Mouse (Mus musculus): Measurements from ENCODE around the gene Card19. TPM values are rescaled to one million over a fixed set of nuclear protein-coding genes. Genes with fewer than 3 reads are reported as not detected.
A peak's percentile ranks its signal among the peaks of the same experiment; 100 is the strongest.

Card19 gene
- polyA plus RNA-seq, 1 experiment = 79.4 TPM

GRCm38 (mm10) chr13:49175509-49175908, 40.3 kb downstream of the Card19 start:
- H3K4me1 ChIP-seq (ENCODE audit: control insufficient read depth, insufficient read depth, insufficient read length) = no peaks in the 10 kb centered on the region
- H3K27me3 ChIP-seq (ENCODE audit: control insufficient read depth, insufficient read depth, low read length) = no peaks in the 10 kb centered on the region
- DNase-seq (ENCODE audit: low read depth in 1 of 2, low spot score in 2 of 2) = no peak
- no peaks in the 10 kb centered on the region for H3K36me3 ChIP-seq (ENCODE audit: control insufficient read depth, insufficient read depth, low read length)
- no peak overlapping the region for H3K4me3 ChIP-seq (ENCODE audit: extremely low read depth, insufficient read depth, insufficient read length)
- TF ChIP-seq CTCF (IDR thresholded peaks at IDR 0.05; ENCODE audit: extremely low read depth, insufficient read depth, insufficient read length, insufficient replicate concordance) (no peak), POLR2A (IDR thresholded peaks at IDR 0.05; ENCODE audit: low read depth, low read length) (no peak)
- no peak overlapping the region for H3K27ac ChIP-seq (ENCODE audit: insufficient read depth, low read length)
- 88% methylated on average over 10 of the region's 10 CpGs for WGBS

DNA sequence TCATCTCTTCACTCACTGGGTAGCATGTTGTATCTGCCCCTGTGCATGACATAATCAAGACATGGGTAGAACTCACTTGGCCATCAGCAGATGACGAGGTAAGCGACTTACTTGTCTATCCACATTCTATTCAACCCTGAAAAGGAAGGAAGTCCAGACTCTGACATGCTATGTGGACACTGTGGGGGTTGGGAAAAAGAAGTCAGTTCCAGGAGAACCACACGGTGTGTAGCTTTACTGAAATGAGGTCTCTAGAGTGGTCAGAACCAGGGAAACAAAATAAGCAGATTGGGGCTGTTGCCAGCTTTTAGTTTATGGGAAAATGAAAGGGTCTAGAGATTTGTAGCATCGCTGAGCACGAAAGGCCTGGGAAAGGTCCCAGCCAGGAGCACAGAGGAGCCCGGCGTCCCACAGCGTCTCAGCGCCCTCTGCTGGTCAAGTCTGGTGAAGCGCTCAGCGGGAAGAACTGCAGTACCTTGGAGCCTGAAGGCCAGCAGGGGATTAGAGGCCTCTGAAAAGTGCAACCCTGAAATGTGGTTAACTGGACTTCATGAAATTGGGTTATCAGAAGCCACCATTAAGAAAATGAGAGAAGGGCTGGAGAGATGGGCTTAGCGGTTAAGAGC, 42.8 kb downstream of the Card19 start:
- no peaks in the 10 kb centered on the region for H3K36me3 ChIP-seq (ENCODE audit: control insufficient read depth, insufficient read depth, low read length)
- H3K4me1 ChIP-seq (ENCODE audit: control insufficient read depth, insufficient read depth, insufficient read length) = no peaks in the 10 kb centered on the region
- no peaks in the 10 kb centered on the region for H3K27me3 ChIP-seq (ENCODE audit: control insufficient read depth, insufficient read depth, low read length)
- no peak overlapping the region for H3K27ac ChIP-seq (ENCODE audit: insufficient read depth, low read length)
- TF ChIP-seq CTCF (IDR thresholded peaks at IDR 0.05; ENCODE audit: extremely low read depth, insufficient read depth, insufficient read length, insufficient replicate concordance) (peak; percentile 94), POLR2A (IDR thresholded peaks at IDR 0.05; ENCODE audit: low read depth, low read length) (no peak)
- peak in 1 of 2 experiments; percentile 74 for DNase-seq (ENCODE audit: low read depth in 1 of 2, low spot score in 2 of 2)
- no peak overlapping the region for H3K4me3 ChIP-seq (ENCODE audit: extremely low read depth, insufficient read depth, insufficient read length)
- 14% methylated on average over 12 of the region's 12 CpGs for WGBS

DNA sequence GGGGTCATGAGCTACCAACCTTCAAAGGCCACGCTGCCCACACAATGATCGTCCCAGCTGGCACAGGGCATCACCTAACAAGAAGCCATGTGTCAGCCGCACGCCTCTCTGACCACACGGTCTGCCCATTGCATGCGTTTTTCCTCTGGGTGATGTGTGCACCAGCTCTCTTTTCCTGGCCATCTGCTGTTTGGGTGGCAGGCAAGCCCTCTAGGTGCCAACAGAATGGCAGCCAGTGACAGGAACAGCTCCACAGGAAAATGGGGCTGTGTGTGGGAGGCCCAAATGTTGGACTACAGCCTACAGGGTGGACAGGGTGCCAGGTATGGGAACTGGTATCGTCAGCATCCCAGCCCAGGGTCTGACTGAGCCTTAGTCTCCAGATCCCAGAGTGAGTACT, 43.5 kb downstream of the Card19 start:
- TF ChIP-seq POLR2A (IDR thresholded peaks at IDR 0.05; ENCODE audit: low read depth, low read length) = no peak
- no peak for TF ChIP-seq CTCF (IDR thresholded peaks at IDR 0.05; ENCODE audit: extremely low read depth, insufficient read depth, insufficient read length, insufficient replicate concordance)
- no peak for DNase-seq (ENCODE audit: low read depth in 1 of 2, low spot score in 2 of 2)
- Histone ChIP-seq H3K4me1 (ENCODE audit: control insufficient read depth, insufficient read depth, insufficient read length) (no peaks in the 10 kb centered on the region), H3K27me3 (ENCODE audit: control insufficient read depth, insufficient read depth, low read length) (no peaks in the 10 kb centered on the region), H3K27ac (ENCODE audit: insufficient read depth, low read length) (no peak overlapping the region), H3K4me3 (ENCODE audit: extremely low read depth, insufficient read depth, insufficient read length) (no peak overlapping the region), H3K36me3 (ENCODE audit: control insufficient read depth, insufficient read depth, low read length) (no peaks in the 10 kb centered on the region)
- 92% methylated on average over 7 of the region's 7 CpGs for WGBS

GRCm38 (mm10) chr13:49171729-49172128, 44.1 kb downstream of the Card19 start:
- H3K4me1 ChIP-seq (ENCODE audit: control insufficient read depth, insufficient read depth, insufficient read length) = no peaks in the 10 kb centered on the region
- DNase-seq (ENCODE audit: low read depth in 1 of 2, low spot score in 2 of 2) = no peak
- no peak overlapping the region for H3K27ac ChIP-seq (ENCODE audit: insufficient read depth, low read length)
- no peaks in the 10 kb centered on the region for H3K27me3 ChIP-seq (ENCODE audit: control insufficient read depth, insufficient read depth, low read length)
- TF ChIP-seq CTCF (IDR thresholded peaks at IDR 0.05; ENCODE audit: extremely low read depth, insufficient read depth, insufficient read length, insufficient replicate concordance) = no peak
- no peak for TF ChIP-seq POLR2A (IDR thresholded peaks at IDR 0.05; ENCODE audit: low read depth, low read length)
- no peaks in the 10 kb centered on the region for H3K36me3 ChIP-seq (ENCODE audit: control insufficient read depth, insufficient read depth, low read length)
- WGBS = 9% methylated on average over 1 of the region's 1 CpGs
- H3K4me3 ChIP-seq (ENCODE audit: extremely low read depth, insufficient read depth, insufficient read length) = no peak overlapping the region

DNA sequence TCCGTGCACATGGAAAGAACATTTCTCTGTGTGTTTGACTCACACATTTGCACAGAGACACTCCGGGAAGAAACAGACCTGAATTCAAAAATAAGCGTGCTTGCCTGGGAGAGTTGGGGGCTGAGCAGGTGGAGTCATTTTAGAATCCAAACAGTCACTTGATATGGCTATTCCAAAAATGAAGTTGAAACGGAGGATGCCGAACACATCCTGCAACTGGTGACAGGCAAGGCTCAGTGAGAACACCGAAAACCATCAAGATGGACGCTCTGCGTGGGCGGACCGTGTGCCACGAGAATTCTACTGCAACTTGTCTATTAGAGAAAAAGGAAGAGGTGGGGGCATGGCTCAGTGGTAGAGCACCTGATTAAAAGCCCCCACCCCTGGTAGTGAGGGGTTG, 45.2 kb downstream of the Card19 start:
- Histone ChIP-seq H3K4me3 (ENCODE audit: extremely low read depth, insufficient read depth, insufficient read length) (no peak overlapping the region), H3K27me3 (ENCODE audit: control insufficient read depth, insufficient read depth, low read length) (no peaks in the 10 kb centered on the region), H3K36me3 (ENCODE audit: control insufficient read depth, insufficient read depth, low read length) (no peaks in the 10 kb centered on the region), H3K27ac (ENCODE audit: insufficient read depth, low read length) (no peak overlapping the region), H3K4me1 (ENCODE audit: control insufficient read depth, insufficient read depth, insufficient read length) (no peaks in the 10 kb centered on the region)
- DNase-seq (ENCODE audit: low read depth in 1 of 2, low spot score in 2 of 2) = no peak
- no peak for TF ChIP-seq CTCF (IDR thresholded peaks at IDR 0.05; ENCODE audit: extremely low read depth, insufficient read depth, insufficient read length, insufficient replicate concordance)
- TF ChIP-seq POLR2A (IDR thresholded peaks at IDR 0.05; ENCODE audit: low read depth, low read length) = no peak
- 93% methylated on average over 11 of the region's 11 CpGs for WGBS

- no peaks in the 10 kb centered on the region for H3K4me1 ChIP-seq (ENCODE audit: control insufficient read depth, insufficient read depth, insufficient read length)
- WGBS = 34% methylated on average over 17 of the region's 17 CpGs
- peak; percentile 85 for TF ChIP-seq CTCF (IDR thresholded peaks at IDR 0.05; ENCODE audit: extremely low read depth, insufficient read depth, insufficient read length, insufficient replicate concordance)
- TF ChIP-seq POLR2A (IDR thresholded peaks at IDR 0.05; ENCODE audit: low read depth, low read length) = no peak
These were observed 46.2 kb downstream of the Card19 start for GRCm38 (mm10) chr13:49169448-49170207.

DNA sequence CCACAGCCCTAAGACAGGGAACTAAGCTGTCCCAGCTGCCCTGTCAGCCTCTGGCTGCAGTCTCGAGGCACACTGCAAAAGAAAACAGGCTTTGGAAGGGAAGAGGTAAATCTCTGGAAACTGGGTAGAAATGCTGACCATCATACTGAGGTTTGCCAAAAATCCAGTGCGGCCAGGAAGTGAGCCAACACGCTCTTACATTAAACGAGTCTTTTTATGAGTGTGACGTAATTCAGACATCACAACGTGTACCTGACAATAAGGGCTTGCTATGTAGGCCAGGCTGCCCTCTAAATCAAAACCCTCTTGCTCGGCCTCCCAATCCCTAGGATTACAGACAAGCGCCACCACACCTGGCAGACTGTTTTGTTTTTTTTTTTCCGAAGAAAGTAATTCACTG, 48.8 kb downstream of the Card19 start:
- Histone ChIP-seq H3K4me1 (ENCODE audit: control insufficient read depth, insufficient read depth, insufficient read length) (no peaks in the 10 kb centered on the region), H3K27me3 (ENCODE audit: control insufficient read depth, insufficient read depth, low read length) (no peaks in the 10 kb centered on the region), H3K4me3 (ENCODE audit: extremely low read depth, insufficient read depth, insufficient read length) (no peak overlapping the region), H3K36me3 (ENCODE audit: control insufficient read depth, insufficient read depth, low read length) (no peaks in the 10 kb centered on the region), H3K27ac (ENCODE audit: insufficient read depth, low read length) (no peak overlapping the region)
- 72% methylated on average over 9 of the region's 9 CpGs for WGBS
- TF ChIP-seq POLR2A (IDR thresholded peaks at IDR 0.05; ENCODE audit: low read depth, low read length) (no peak), CTCF (IDR thresholded peaks at IDR 0.05; ENCODE audit: extremely low read depth, insufficient read depth, insufficient read length, insufficient replicate concordance) (no peak)
- no peak for DNase-seq (ENCODE audit: low read depth in 1 of 2, low spot score in 2 of 2)

More at GRCm38 (mm10) chr13:49169448-49170207, 46.2 kb downstream of the Card19 start:
- Histone ChIP-seq H3K27me3 (ENCODE audit: control insufficient read depth, insufficient read depth, low read length) (no peaks in the 10 kb centered on the region), H3K27ac (ENCODE audit: insufficient read depth, low read length) (no peak overlapping the region), H3K36me3 (ENCODE audit: control insufficient read depth, insufficient read depth, low read length) (no peaks in the 10 kb centered on the region), H3K4me3 (ENCODE audit: extremely low read depth, insufficient read depth, insufficient read length) (no peak overlapping the region)
- DNase-seq (ENCODE audit: low read depth in 1 of 2, low spot score in 2 of 2) = peak in 1 of 2 experiments; percentile 58
